Mouse (Mus musculus): ENCODE measurements at regions not wholly inside any gene's neighbourhood (a gene's known extent, or its start where the extent isn't known, plus 50 kb on each side); places are given as distances from the start of the nearest gene placed in this dataset.
"Not testable (repeated sequence)": the region's sequence is repeated elsewhere in the genome, so short reads cannot be mapped to it uniquely, and the experiment has no call there.

- no peak for DNase-seq (ENCODE audit: low read depth, low spot score)
These were observed 479.2 kb downstream of the Tns1 start for GRCm38 (mm10) chr1:73645011-73645410.

- no peak for DNase-seq (ENCODE audit: low read depth, low spot score)
These were observed 479.9 kb downstream of the Tns1 start for GRCm38 (mm10) chr1:73644394-73644793.

GRCm38 (mm10) chr1:73643431-73643830 is 480.8 kb downstream of the Tns1 start:
- DNase-seq (ENCODE audit: low read depth, low spot score) = no peak

- no peak for DNase-seq (ENCODE audit: low read depth, low spot score)
These were observed 481.5 kb downstream of the Tns1 start for GRCm38 (mm10) chr1:73642691-73643109.

GRCm38 (mm10) chr1:73641456-73641855 is 482.8 kb downstream of the Tns1 start:
- DNase-seq (ENCODE audit: low read depth, low spot score) = no peak

GRCm38 (mm10) chr1:73640726-73641451 is 483.4 kb downstream of the Tns1 start:
- no peak for DNase-seq (ENCODE audit: low read depth, low spot score)

- DNase-seq (ENCODE audit: low read depth, low spot score) = no peak
These were observed 488.5 kb downstream of the Tns1 start for GRCm38 (mm10) chr1:73635709-73636108.

- DNase-seq (ENCODE audit: low read depth, low spot score) = no peak
These were observed 489.4 kb downstream of the Tns1 start for GRCm38 (mm10) chr1:73634871-73635270.

GRCm38 (mm10) chr1:73633071-73633470 is 491.2 kb downstream of the Tns1 start:
- DNase-seq (ENCODE audit: low read depth, low spot score) = no peak

- no peak for DNase-seq (ENCODE audit: low read depth, low spot score)
These were observed 493.9 kb downstream of the Tns1 start for GRCm38 (mm10) chr1:73630363-73630762.

GRCm38 (mm10) chr1:73625365-73625764 is 498.9 kb downstream of the Tns1 start:
- DNase-seq (ENCODE audit: low read depth, low spot score) = no peak

- not testable (repeated sequence) for DNase-seq (ENCODE audit: low read depth, low spot score)
These were observed 503.1 kb downstream of the Tns1 start for GRCm38 (mm10) chr1:73621121-73621520.

GRCm38 (mm10) chr1:73618551-73619170 is 505.6 kb downstream of the Tns1 start:
- no peak for DNase-seq (ENCODE audit: low read depth, low spot score)

GRCm38 (mm10) chr1:73593653-73594385 is 530.4 kb downstream of the Tns1 start:
- DNase-seq (ENCODE audit: low read depth, low spot score) = peak; percentile 49

- DNase-seq (ENCODE audit: low read depth, low spot score) = no peak
These were observed 532.7 kb downstream of the Tns1 start for GRCm38 (mm10) chr1:73591342-73592099.

- no peak for DNase-seq (ENCODE audit: low read depth, low spot score)
These were observed 544.6 kb downstream of the Tns1 start for GRCm38 (mm10) chr1:73579680-73580079.

GRCm38 (mm10) chr1:73577019-73577418 is 547.2 kb downstream of the Tns1 start:
- no peak for DNase-seq (ENCODE audit: low read depth, low spot score)

GRCm38 (mm10) chr1:73575694-73576093 is 548.6 kb downstream of the Tns1 start:
- DNase-seq (ENCODE audit: low read depth, low spot score) = no peak

GRCm38 (mm10) chr1:73570944-73571343 is 553.3 kb downstream of the Tns1 start:
- DNase-seq (ENCODE audit: low read depth, low spot score) = no peak

GRCm38 (mm10) chr1:73566770-73567169 is 551.1 kb upstream of the Tnp1 start:
- DNase-seq (ENCODE audit: low read depth, low spot score) = no peak

- peak; percentile 38 for DNase-seq (ENCODE audit: low read depth, low spot score)
These were observed 544.9 kb upstream of the Tnp1 start for GRCm38 (mm10) chr1:73560594-73560993.

GRCm38 (mm10) chr1:73547877-73548276 is 532.2 kb upstream of the Tnp1 start:
- DNase-seq (ENCODE audit: low read depth, low spot score) = no peak

All from telencephalon, adult 2 months (tissue).